Mouse (Mus musculus): ENCODE results near the gene Pald1. TPM values are rescaled to one million over a fixed set of nuclear protein-coding genes. Genes with fewer than 3 reads are reported as not detected.

The Pald1 gene
- polyA plus RNA-seq, 1 experiment = 8.8 TPM

GRCm38 (mm10) chr10:61290479-61290878, 92.9 kb downstream of the Pald1 start:
- 62% methylated on average over 2 of the region's 2 CpGs for WGBS
- DNase-seq = no peak
- no peak overlapping the region for H3K4me3 ChIP-seq (ENCODE audit: insufficient read depth, low read depth, low read length)
- TF ChIP-seq CTCF (conservative IDR thresholded peaks at IDR 0.05; ENCODE audit: insufficient read depth, insufficient read length, low read depth, low read length) (no peak), POLR2A (IDR thresholded peaks at IDR 0.05; ENCODE audit: low read depth, low read length) (no peak)
- no peaks in the 10 kb centered on the region for H3K27me3 ChIP-seq (replicated peaks; ENCODE audit: control insufficient read depth, insufficient read depth, low read length)
- no peak overlapping the region for H3K27ac ChIP-seq (ENCODE audit: insufficient read depth, low read depth, low read length)
- no peaks in the 10 kb centered on the region for H3K4me1 ChIP-seq (ENCODE audit: control insufficient read depth, insufficient read depth, low read length)
- H3K36me3 ChIP-seq (ENCODE audit: control insufficient read depth, insufficient read depth, low read length) = no peaks in the 10 kb centered on the region

DNA sequence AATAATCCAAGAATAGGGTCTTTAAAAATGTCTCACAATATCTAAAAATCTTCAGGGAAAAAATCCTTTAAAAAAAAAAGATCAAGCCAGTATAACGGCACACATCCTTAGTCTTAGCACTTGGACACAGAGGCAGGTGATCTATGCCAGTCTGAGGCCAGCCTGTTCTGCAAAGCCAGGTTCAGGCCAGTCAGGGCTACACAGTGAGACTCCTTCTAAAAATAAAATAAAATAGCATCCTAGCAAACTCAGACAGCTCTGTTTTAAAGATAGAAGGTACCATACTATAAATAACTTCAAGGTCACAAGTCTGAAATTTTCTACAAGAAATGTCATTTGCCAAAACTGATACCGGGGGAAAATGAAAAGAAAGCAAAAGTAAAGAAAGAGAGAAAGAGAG, 93.3 kb downstream of the Pald1 start:
- no peak for DNase-seq
- TF ChIP-seq POLR2A (IDR thresholded peaks at IDR 0.05; ENCODE audit: low read depth, low read length) (no peak), CTCF (conservative IDR thresholded peaks at IDR 0.05; ENCODE audit: insufficient read depth, insufficient read length, low read depth, low read length) (no peak)
- Histone ChIP-seq H3K27ac (ENCODE audit: insufficient read depth, low read depth, low read length) (no peak overlapping the region), H3K27me3 (replicated peaks; ENCODE audit: control insufficient read depth, insufficient read depth, low read length) (no peaks in the 10 kb centered on the region), H3K4me1 (ENCODE audit: control insufficient read depth, insufficient read depth, low read length) (no peaks in the 10 kb centered on the region), H3K4me3 (ENCODE audit: insufficient read depth, low read depth, low read length) (no peak overlapping the region), H3K36me3 (ENCODE audit: control insufficient read depth, insufficient read depth, low read length) (no peaks in the 10 kb centered on the region)
- 71% methylated on average over 2 of the region's 2 CpGs for WGBS

DNA sequence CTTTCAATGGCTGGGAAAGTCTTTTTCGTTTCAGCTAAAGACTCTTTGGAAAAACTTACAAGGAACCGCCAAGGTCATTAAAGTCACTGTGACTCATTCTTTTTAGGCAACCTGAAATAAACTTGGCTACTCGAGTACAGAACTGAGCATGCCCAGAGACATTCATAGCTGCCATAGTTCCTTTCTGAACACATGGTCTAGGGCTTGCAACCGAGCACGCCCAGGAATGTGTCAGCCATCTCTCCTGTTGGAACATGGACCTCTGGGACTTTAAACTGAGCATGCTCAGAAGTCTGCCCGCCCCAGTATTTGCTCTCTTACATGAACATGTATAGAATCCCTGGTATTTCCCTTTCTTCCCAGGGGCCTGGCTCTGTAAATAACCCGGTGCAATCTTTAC, 97.1 kb downstream of the Pald1 start:
- no peak for DNase-seq
- no peaks in the 10 kb centered on the region for H3K27me3 ChIP-seq (replicated peaks; ENCODE audit: control insufficient read depth, insufficient read depth, low read length)
- 44% methylated on average over 7 of the region's 7 CpGs for WGBS
- H3K4me3 ChIP-seq (ENCODE audit: insufficient read depth, low read depth, low read length) = no peak overlapping the region
- TF ChIP-seq POLR2A (IDR thresholded peaks at IDR 0.05; ENCODE audit: low read depth, low read length) (no peak), CTCF (conservative IDR thresholded peaks at IDR 0.05; ENCODE audit: insufficient read depth, insufficient read length, low read depth, low read length) (no peak)
- H3K4me1 ChIP-seq (ENCODE audit: control insufficient read depth, insufficient read depth, low read length) = no peaks in the 10 kb centered on the region
- no peak overlapping the region for H3K27ac ChIP-seq (ENCODE audit: insufficient read depth, low read depth, low read length)
- H3K36me3 ChIP-seq (ENCODE audit: control insufficient read depth, insufficient read depth, low read length) = no peaks in the 10 kb centered on the region

DNA sequence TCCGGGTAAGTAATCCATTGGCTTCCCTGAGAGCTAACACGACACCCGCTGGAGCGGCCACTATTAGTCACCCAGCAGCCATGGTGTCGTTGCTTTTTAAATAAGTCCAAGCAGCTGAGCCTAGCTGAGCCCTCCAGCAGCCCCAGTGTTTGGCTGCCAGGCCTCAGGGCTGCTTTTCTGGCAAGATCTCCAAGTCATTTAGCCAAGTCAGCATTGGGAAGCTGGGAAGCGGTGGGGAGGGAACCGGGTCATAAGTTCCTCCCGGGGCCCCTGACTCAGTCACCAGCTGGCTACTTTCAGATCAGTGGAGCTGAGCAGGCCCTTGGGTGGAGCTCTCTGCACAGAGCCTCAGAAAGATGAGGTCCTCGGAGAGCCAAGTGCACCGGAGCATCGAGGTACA, 98.1 kb downstream of the Pald1 start:
- no peak for TF ChIP-seq POLR2A (IDR thresholded peaks at IDR 0.05; ENCODE audit: low read depth, low read length)
- TF ChIP-seq CTCF (conservative IDR thresholded peaks at IDR 0.05; ENCODE audit: insufficient read depth, insufficient read length, low read depth, low read length) = no peak
- Histone ChIP-seq H3K27ac (ENCODE audit: insufficient read depth, low read depth, low read length) (0 out of 2 replicates have a peak overlapping the region, but pooled peaks have one; percentile 10), H3K4me1 (ENCODE audit: control insufficient read depth, insufficient read depth, low read length) (no peaks in the 10 kb centered on the region), H3K4me3 (ENCODE audit: insufficient read depth, low read depth, low read length) (no peak overlapping the region), H3K36me3 (ENCODE audit: control insufficient read depth, insufficient read depth, low read length) (no peaks in the 10 kb centered on the region), H3K27me3 (replicated peaks; ENCODE audit: control insufficient read depth, insufficient read depth, low read length) (no peaks in the 10 kb centered on the region)
- peak; percentile 67 for DNase-seq
- 39% methylated on average over 11 of the region's 11 CpGs for WGBS

DNA sequence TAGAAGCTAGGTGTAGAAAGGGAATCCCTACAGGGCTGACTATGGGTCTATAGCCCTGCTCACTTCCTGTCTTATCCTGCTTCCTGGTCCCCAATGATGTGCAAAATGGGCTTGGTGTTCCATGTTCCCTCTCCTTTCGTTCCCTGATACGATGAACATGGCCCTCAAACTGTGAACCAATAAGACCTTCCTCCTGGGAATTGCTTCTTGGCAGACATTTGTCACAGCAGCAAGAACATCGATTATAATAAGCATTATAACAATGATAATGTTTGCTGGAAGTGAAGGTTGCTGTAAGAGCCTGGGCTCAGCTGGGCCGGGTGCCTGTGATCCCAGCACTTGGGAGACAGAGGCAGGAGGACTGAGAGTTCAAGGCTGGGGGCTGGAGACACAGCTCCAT, 99.0 kb downstream of the Pald1 start:
- no peak overlapping the region for H3K4me3 ChIP-seq (ENCODE audit: insufficient read depth, low read depth, low read length)
- H3K27ac ChIP-seq (ENCODE audit: insufficient read depth, low read depth, low read length) = no peak overlapping the region
- TF ChIP-seq CTCF (conservative IDR thresholded peaks at IDR 0.05; ENCODE audit: insufficient read depth, insufficient read length, low read depth, low read length) (no peak), POLR2A (IDR thresholded peaks at IDR 0.05; ENCODE audit: low read depth, low read length) (no peak)
- no peaks in the 10 kb centered on the region for H3K36me3 ChIP-seq (ENCODE audit: control insufficient read depth, insufficient read depth, low read length)
- H3K4me1 ChIP-seq (ENCODE audit: control insufficient read depth, insufficient read depth, low read length) = no peaks in the 10 kb centered on the region
- no peak for DNase-seq
- 90% methylated on average over 4 of the region's 4 CpGs for WGBS
- H3K27me3 ChIP-seq (replicated peaks; ENCODE audit: control insufficient read depth, insufficient read depth, low read length) = no peaks in the 10 kb centered on the region

GRCm38 (mm10) chr10:61281115-61281514, 102.2 kb downstream of the Pald1 start:
- Histone ChIP-seq H3K4me1 (ENCODE audit: control insufficient read depth, insufficient read depth, low read length) (no peaks in the 10 kb centered on the region), H3K27me3 (replicated peaks; ENCODE audit: control insufficient read depth, insufficient read depth, low read length) (no peaks in the 10 kb centered on the region), H3K4me3 (ENCODE audit: insufficient read depth, low read depth, low read length) (no peak overlapping the region), H3K27ac (ENCODE audit: insufficient read depth, low read depth, low read length) (peak overlapping the region; percentile 39; the same call in 1 of the 2 replicates), H3K36me3 (ENCODE audit: control insufficient read depth, insufficient read depth, low read length) (no peaks in the 10 kb centered on the region)
- WGBS = 74% methylated on average over 5 of the region's 5 CpGs
- TF ChIP-seq POLR2A (IDR thresholded peaks at IDR 0.05; ENCODE audit: low read depth, low read length) (no peak), CTCF (conservative IDR thresholded peaks at IDR 0.05; ENCODE audit: insufficient read depth, insufficient read length, low read depth, low read length) (no peak)
- no peak for DNase-seq

- no peak overlapping the region; the same call in 1 of the 2 replicates for H3K27ac ChIP-seq (ENCODE audit: insufficient read depth, low read depth, low read length)
- WGBS = 43% methylated on average over 14 of the region's 14 CpGs
- DNase-seq = peak; percentile 81
- no peak overlapping the region for H3K4me3 ChIP-seq (ENCODE audit: insufficient read depth, low read depth, low read length)
- H3K36me3 ChIP-seq (ENCODE audit: control insufficient read depth, insufficient read depth, low read length) = no peaks in the 10 kb centered on the region
- H3K4me1 ChIP-seq (ENCODE audit: control insufficient read depth, insufficient read depth, low read length) = no peaks in the 10 kb centered on the region
- H3K27me3 ChIP-seq (replicated peaks; ENCODE audit: control insufficient read depth, insufficient read depth, low read length) = no peaks in the 10 kb centered on the region
- TF ChIP-seq POLR2A (IDR thresholded peaks at IDR 0.05; ENCODE audit: low read depth, low read length) (no peak), CTCF (conservative IDR thresholded peaks at IDR 0.05; ENCODE audit: insufficient read depth, insufficient read length, low read depth, low read length) (no peak)
Measured at GRCm38 (mm10) chr10:61277918-61278674, 105.2 kb downstream of the Pald1 start.
